Mouse (Mus musculus) CH12.LX (cell line): ENCODE results near the gene Commd7.

Source experiments
- KAT2A ChIP-seq: IDR thresholded peaks from 2 replicates; pipeline ENCODE4 v1.6.1; 2012; ENCODE audit warnings: low read length, improper control_type of control experiment, inconsistent platforms; ENCODE audit not compliant: insufficient replicate concordance
- MXI1 ChIP-seq: IDR thresholded peaks from 2 replicates; pipeline ENCODE4 v1.6.1; 2011; ENCODE audit warnings: mild to moderate bottlenecking, low read depth, low read length, improper control_type of control experiment
- POLR2A ChIP-seq: IDR thresholded peaks from 2 replicates; pipeline ENCODE4 v1.6.1; 2011; ENCODE audit warnings: low read depth, mild to moderate bottlenecking, improper control_type of control experiment, low read length

DNA sequence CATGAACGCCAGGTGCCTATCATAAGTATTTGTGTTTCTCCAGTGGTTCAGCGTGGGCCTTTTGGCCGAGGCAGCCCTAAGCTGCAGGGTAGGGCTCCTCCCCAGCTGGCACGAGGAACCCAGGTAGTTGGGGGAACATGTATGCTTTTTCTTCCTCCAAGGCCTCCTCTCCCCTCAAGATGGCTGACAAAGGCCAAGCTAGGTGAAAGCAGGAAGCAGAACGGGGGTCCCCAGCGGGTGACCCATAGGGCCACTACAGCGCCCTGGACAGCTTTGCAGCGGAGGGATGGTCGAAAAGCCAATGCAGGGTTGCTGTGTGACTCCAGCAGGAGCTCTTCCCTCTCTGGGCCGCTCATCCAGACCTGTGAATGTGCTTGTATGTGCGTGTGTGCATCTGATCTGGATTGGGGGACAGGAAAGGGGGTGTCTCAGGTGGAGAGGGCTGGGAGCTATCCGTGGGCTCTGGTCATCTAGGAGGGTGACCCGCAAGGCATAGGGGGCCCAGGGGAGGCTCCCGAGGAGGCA, 16.3 kb upstream of the Commd7 start:
- TF ChIP-seq MXI1 = no peak
- TF ChIP-seq KAT2A = no peak
- no peak for TF ChIP-seq POLR2A
